Mouse (Mus musculus) liver, embryonic 14.5 days (tissue): ENCODE results near the gene Dtx1. TPM values are rescaled to one million over a fixed set of nuclear protein-coding genes. Genes with fewer than 3 reads are reported as not detected.

Source experiments
- ATAC-seq: fragments of 200-750 bp; cut with Nextera tagmentation; 2 replicates; pipeline ENCODE4 v1.8.0; 2017; ENCODE audit warnings: moderate number of reproducible peaks, mild to moderate bottlenecking, moderate library complexity; ENCODE audit not compliant: insufficient read depth
- DNase-seq, 3 experiments: peaks; one replicate each; pipeline ENCODE4 v3.0.0-alpha.2; 2012 to 2013; ENCODE audit warnings: low read depth in 3 of 3, low spot score in 3 of 3
- H3K27ac ChIP-seq: fragments of 300-500 bp; sonication (generic); 2 replicates; pipeline ENCODE4 v1.5.1; 2014; ENCODE audit warnings: moderate library complexity, mild to moderate bottlenecking, control low read depth, inconsistent platforms
- H3K27me3 ChIP-seq: fragments of 300-500 bp; sonication (generic); 2 replicates; pipeline ENCODE4 v1.6.1; 2014; ENCODE audit warnings: mild to moderate bottlenecking, low read length, moderate library complexity; ENCODE audit not compliant: control insufficient read depth, insufficient read depth
- H3K36me3 ChIP-seq: fragments of 300-500 bp; sonication (generic); replicated peaks from 2 replicates; pipeline ENCODE4 v1.6.1; 2014; ENCODE audit warnings: low read depth; ENCODE audit not compliant: control insufficient read depth, insufficient read depth
- H3K4me1 ChIP-seq, 2 experiments: fragments of 200-500 bp in 1 of 2; fragments of 300-500 bp in 1 of 2; sonication (generic) in 1 of 2; replicated peaks; 2 replicates each; pipeline ENCODE4 v1.6.1; 2012 to 2014; ENCODE audit warnings: antibody characterized with exemption in 1 of 2, inconsistent platforms in 1 of 2, low read length in 1 of 2; ENCODE audit not compliant: control insufficient read depth in 2 of 2, insufficient read depth in 2 of 2
- H3K4me2 ChIP-seq: fragments of 300-500 bp; sonication (generic); 2 replicates; pipeline ENCODE4 v1.6.1; 2014; ENCODE audit warnings: low read depth, mild to moderate bottlenecking, control low read depth, moderate library complexity
- H3K4me3 ChIP-seq, 2 experiments: fragments of 200-500 bp in 1 of 2; fragments of 300-500 bp in 1 of 2; sonication (generic) in 1 of 2; 2 replicates each; pipeline ENCODE4 v1.5.1; 2012 to 2014; ENCODE audit warnings: low read depth in 2 of 2, low read length in 2 of 2, mild to moderate bottlenecking in 2 of 2, control low read depth in 1 of 2, inconsistent platforms in 1 of 2, moderate library complexity in 1 of 2; ENCODE audit not compliant: insufficient read depth in 1 of 2
- H3K9ac ChIP-seq: fragments of 300-500 bp; sonication (generic); replicated peaks from 2 replicates; pipeline ENCODE4 v1.6.1; 2014; ENCODE audit warnings: mild to moderate bottlenecking, control low read depth, moderate library complexity
- H3K9me3 ChIP-seq: fragments of 300-500 bp; sonication (generic); 2 replicates; pipeline ENCODE4 v1.6.1; 2016; ENCODE audit warnings: low read length, mixed read lengths; ENCODE audit not compliant: control insufficient read depth
- CTCF ChIP-seq: IDR thresholded peaks from 2 replicates; pipeline ENCODE4 v1.5.1; 2016; ENCODE audit warnings: antibody characterized with exemption, low read depth, control low read depth
- EP300 ChIP-seq: IDR thresholded peaks from 2 replicates; pipeline ENCODE4 v1.6.1; 2016; ENCODE audit warnings: antibody characterized with exemption, low read depth
- WGBS: fragments of 180-500 bp; shearing (Covaris S2); extraction: QIAGEN DNeasy Blood & Tissue Kit; methylation state at CpG from one replicate; pipeline ENCODE4 v1.1.7; 2014; ENCODE audit not compliant: insufficient replicate concordance; 5-methylcytosine and 5-hydroxymethylcytosine counted together
- polyA plus RNA-seq, 2 experiments: library from polyadenylated mRNA; depleted of rRNA in 1 of 2; stranded (reverse) in 1 of 2; unstranded in 1 of 2; fragments of >200 nt; fragmentation: Nextera tagmentation in 1 of 2; extraction: Ambion mirVana in 1 of 2; gene quantifications; 2 replicates each; pipeline versions ENCODE4 v1.2.1 to v1.2.3; 2012 to 2014

Gene Dtx1
- polyA plus RNA-seq, 2 experiments = 0.03 to 0.05 TPM

DNA sequence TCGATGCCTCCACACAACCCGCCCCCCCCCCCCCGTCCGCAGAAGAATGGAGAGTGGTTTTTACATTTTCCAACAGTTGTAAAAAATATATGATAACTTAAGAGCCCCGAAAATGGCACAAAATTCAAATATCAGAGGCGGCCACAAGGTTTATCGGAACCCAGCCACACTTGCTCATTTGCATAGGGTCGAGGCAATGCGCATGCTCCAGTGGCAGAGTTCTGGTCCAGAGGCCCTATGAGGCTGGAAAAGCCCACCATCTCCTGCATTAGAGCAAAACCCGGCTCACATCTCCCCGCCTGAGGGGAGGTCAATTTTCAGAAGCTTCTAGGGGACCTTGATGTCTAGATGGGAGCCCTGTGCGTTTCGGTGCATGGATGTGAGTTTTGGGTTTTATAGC lies 4.8 kb downstream of the Dtx1 start:
- no peak overlapping the region for H3K9ac ChIP-seq
- no peak for TF ChIP-seq EP300
- no peak for TF ChIP-seq CTCF
- H3K9me3 ChIP-seq = no peaks in the 10 kb centered on the region
- no peaks in the 10 kb centered on the region for H3K36me3 ChIP-seq
- H3K27ac ChIP-seq = no peak overlapping the region
- DNase-seq (no peak), ATAC-seq (no peak)
- H3K27me3 ChIP-seq = peaks cover 26% of the 10 kb centered on the region
- no peaks in the 10 kb centered on the region for H3K4me1 ChIP-seq
- H3K4me3 ChIP-seq = no peak overlapping the region
- WGBS = 42% methylated on average over 12 of the region's 13 CpGs
- H3K4me2 ChIP-seq = no peak overlapping the region

DNA sequence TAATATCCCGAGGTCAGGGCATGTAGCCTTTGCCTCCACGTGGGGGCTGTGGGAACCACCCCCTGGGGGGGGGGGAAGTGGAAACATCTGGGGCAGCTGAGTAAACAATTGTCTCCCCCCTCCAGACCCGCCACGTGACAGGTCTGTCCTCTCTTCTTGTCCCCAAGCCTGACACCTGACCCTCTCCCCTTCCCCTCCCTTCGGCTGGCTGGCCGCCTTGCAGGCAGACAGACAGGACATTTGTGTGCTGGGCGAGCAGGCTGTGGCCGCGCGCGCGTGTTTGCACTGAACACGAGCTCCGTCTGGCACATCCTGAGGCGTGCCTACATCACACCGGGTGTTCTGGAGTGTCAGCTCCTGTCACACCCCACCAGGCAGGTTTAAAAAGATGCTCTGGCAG lies 5.2 kb downstream of the Dtx1 start:
- no peak for TF ChIP-seq CTCF
- TF ChIP-seq EP300 = no peak
- Histone ChIP-seq H3K9ac (no peak overlapping the region), H3K27me3 (peaks cover 22% of the 10 kb centered on the region), H3K9me3 (no peaks in the 10 kb centered on the region), H3K4me3 (no peak overlapping the region), H3K4me1 (no peaks in the 10 kb centered on the region), H3K36me3 (no peaks in the 10 kb centered on the region), H3K27ac (no peak overlapping the region), H3K4me2 (no peak overlapping the region)
- no peak for DNase-seq
- no peak for ATAC-seq
- WGBS = 12% methylated on average over 16 of the region's 16 CpGs

DNA sequence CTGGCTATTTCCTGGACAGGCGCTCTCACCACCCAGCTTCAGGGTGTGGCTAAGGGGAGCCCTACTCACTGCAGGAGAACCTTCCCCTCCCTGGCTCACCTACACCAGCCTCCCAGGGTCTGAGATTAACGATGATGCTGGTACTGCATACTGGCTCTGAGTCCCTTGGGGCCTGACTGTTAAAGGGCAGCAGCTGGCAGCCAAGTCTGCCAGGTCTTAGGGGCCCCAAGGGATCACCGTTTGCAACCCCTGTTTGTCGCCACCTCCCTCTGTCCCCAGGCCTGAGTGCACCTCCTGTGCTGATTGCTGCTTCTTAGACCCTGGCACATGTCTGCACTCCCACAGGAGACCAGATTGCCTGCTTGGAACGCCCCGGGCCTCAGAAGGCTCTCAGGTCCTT lies 7.3 kb downstream of the Dtx1 start:
- no peak for ATAC-seq
- H3K4me3 ChIP-seq = no peak overlapping the region
- WGBS = 48% methylated on average over 6 of the region's 6 CpGs
- no peak for DNase-seq
- TF ChIP-seq CTCF = no peak
- no peak for TF ChIP-seq EP300
- H3K27ac ChIP-seq = no peak overlapping the region
- no peaks in the 10 kb centered on the region for H3K4me1 ChIP-seq
- H3K9ac ChIP-seq = no peak overlapping the region
- no peaks in the 10 kb centered on the region for H3K36me3 ChIP-seq
- no peaks in the 10 kb centered on the region for H3K9me3 ChIP-seq
- no peak overlapping the region for H3K4me2 ChIP-seq
- peaks cover under 1% of the 10 kb centered on the region; the same call in 1 of the 2 replicates for H3K27me3 ChIP-seq

DNA sequence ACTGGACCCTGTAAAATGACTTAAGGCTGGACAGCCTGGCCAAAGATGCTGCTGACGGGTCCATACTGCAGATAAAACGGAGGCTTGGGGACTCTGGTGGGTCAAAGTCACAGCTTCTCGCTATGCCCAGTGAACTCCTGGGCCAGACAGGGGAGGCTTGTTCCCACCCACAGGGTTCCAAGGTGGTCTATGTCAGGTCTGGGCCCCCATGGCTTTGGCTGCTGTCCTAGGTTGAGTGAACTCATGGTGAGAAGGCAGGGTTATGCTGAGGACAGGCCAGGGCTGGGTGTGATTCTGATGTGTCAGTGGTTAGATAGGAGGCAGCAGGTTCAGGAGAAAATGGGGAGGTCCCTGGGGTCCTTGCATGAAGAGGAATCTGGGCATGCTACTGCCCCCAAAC lies 8.1 kb downstream of the Dtx1 start:
- Histone ChIP-seq H3K36me3 (no peaks in the 10 kb centered on the region), H3K4me1 (no peaks in the 10 kb centered on the region), H3K9me3 (no peaks in the 10 kb centered on the region), H3K4me3 (no peak overlapping the region), H3K4me2 (no peak overlapping the region), H3K9ac (no peak overlapping the region), H3K27ac (no peak overlapping the region), H3K27me3 (no peaks in the 10 kb centered on the region)
- 52% methylated on average over 3 of the region's 3 CpGs for WGBS
- DNase-seq (no peak), ATAC-seq (no peak)
- TF ChIP-seq EP300 (no peak), CTCF (no peak)

DNA sequence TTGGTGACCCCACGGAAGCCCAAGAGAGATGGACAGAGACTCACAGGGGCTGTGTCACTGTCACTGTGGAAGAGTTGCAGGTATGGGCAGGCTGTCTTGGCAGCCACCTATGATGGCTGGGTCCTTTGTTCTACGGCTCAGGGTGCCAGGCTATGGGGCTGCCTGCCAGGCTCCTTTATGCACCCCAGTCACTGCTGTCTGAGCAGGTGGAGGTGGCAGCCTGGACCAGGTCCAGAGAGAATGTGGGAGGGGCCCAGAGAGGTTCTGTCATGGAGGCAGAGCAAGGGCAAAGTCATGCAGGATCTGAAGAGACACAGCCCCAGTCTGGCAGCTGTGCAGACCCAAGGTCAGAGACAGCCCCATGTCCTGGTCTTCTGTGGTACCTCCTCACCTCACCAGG lies 8.8 kb downstream of the Dtx1 start:
- 65% methylated on average over 2 of the region's 2 CpGs for WGBS
- ATAC-seq = no peak
- TF ChIP-seq EP300 (no peak), CTCF (no peak)

More for the DNA sequence above, 8.8 kb downstream of the Dtx1 start:
- H3K9ac ChIP-seq = no peak overlapping the region
- no peaks in the 10 kb centered on the region for H3K36me3 ChIP-seq
- no peak overlapping the region for H3K4me2 ChIP-seq
- H3K27me3 ChIP-seq = no peaks in the 10 kb centered on the region
- no peak overlapping the region for H3K27ac ChIP-seq
- no peaks in the 10 kb centered on the region for H3K4me1 ChIP-seq
- H3K9me3 ChIP-seq = no peaks in the 10 kb centered on the region
- no peak overlapping the region for H3K4me3 ChIP-seq
- DNase-seq = no peak
